Mouse (Mus musculus): Measurements from ENCODE around the gene Card19. TPM values are rescaled to one million over a fixed set of nuclear protein-coding genes. Genes with fewer than 3 reads are reported as not detected.

Card19 gene
- polyA plus RNA-seq, 1 experiment = 83.0 TPM

GRCm38 (mm10) chr13:49233792-49234572, 18.1 kb upstream of the Card19 start:
- WGBS = 56% methylated on average over 8 of the region's 8 CpGs
- no peak for DNase-seq (ENCODE audit: low read depth, low spot score)

- 33% methylated on average over 4 of the region's 4 CpGs for WGBS
- no peak for DNase-seq (ENCODE audit: low read depth, low spot score)
Observed at GRCm38 (mm10) chr13:49225633-49226032, 9.8 kb upstream of the Card19 start.

DNA sequence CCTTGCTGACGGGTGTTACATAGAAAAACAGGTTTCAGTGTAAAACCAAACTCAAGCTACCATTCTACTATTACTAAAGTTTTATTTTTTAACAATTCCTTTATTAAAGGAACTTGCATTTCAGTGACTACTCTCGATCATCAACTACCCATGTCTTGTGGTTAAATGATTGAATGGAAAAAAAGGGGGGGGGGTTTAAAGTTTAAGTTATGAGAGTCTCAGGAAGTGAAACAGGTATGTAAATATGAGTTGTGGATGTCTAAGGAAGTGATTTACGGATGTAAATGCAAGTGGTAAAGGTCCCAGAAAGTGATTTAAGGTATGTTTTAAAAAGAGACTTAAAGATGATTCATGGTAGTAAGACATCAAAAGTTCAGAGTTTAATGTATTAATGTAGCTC, 9.3 kb upstream of the Card19 start:
- 74% methylated on average over 3 of the region's 3 CpGs for WGBS
- DNase-seq (ENCODE audit: low read depth, low spot score) = no peak

- no peak for DNase-seq (ENCODE audit: low read depth, low spot score)
- 52% methylated on average over 6 of the region's 6 CpGs for WGBS
Observed at GRCm38 (mm10) chr13:49224729-49225128, 8.9 kb upstream of the Card19 start.

DNA sequence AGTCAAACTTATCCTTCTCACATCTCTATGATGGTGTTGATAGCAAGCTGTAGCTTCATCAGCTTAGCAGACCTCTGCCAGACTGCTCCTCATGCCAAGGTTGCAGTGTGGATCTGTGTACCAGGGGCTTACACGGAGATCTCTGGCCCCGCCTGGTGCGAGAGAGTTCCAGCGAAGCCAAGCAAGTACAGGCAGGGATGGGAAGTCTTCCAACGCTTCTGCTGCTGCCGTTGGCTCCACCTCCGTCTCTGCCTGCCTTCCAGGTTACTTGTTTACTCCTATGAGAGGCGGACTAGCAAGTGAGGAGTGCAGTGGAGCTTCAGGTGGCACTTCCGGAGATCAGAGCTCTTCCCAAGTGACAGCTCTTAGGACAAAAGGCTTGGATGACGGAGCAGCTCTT, 8.5 kb upstream of the Card19 start:
- WGBS = 11% methylated on average over 10 of the region's 10 CpGs
- DNase-seq (ENCODE audit: low read depth, low spot score) = no peak

- no peak for DNase-seq (ENCODE audit: low read depth, low spot score)
- WGBS = 40% methylated on average over 5 of the region's 5 CpGs
Observed at GRCm38 (mm10) chr13:49220912-49221311, 5.1 kb upstream of the Card19 start.

GRCm38 (mm10) chr13:49219367-49219766, 3.5 kb upstream of the Card19 start:
- 81% methylated on average over 4 of the region's 4 CpGs for WGBS
- DNase-seq (ENCODE audit: low read depth, low spot score) = no peak

DNA sequence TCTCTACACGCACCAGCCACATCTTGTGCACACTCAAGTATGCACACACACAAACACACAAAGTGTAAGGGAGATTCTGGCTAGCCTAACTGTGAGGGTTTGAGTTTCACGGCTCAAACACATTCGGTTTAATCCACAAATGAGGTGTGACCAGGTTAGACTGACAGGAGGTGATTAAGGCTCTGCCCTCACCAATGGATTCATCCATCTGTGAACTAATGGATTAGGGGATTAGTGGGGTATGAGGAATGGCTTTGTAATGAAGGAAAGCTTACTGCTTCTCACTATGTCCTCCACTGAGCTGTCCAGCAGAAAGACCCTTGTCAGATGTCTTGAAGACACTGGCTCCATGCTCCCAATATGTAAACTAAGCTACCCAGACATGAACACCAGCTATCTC, 2.8 kb upstream of the Card19 start:
- DNase-seq (ENCODE audit: low read depth, low spot score) = no peak
- 79% methylated on average over 3 of the region's 3 CpGs for WGBS

DNA sequence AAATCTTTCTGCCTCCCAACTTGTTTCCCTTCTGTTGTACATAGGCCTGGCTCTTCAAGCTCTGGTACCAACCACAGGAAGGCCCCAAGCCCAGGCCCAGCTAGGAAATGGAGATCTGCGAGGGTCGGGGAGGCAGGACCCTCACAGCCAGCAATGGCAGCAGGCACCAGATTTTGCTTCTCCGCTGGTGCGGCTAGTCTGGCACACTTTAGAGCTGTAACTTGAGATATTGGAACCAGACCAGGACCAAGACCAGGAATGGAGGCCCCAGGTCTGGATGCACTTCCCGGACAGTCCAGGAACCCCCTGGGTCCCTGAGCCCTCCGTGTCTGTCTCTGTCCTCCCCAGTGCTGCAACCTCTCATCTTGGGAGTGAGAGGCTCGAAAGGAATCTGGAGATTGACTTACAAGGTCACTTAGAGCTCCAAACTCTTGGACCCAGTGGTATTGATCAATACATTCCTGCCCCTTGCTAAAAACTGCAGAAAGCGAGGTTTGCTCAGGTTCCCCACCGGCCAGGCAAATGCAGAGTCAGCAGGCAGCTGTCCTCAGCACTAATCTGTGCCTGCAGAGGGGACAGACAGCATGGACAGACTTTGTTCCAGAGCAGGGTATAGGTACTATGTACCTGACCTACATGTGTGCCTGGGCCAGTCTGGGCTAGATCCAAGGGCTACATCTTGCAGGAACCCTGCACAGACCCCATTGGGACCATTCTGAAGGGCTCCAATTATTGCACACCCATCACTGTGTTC, 1.1 kb upstream of the Card19 start:
- WGBS = 90% methylated on average over 9 of the region's 9 CpGs
- no peak for DNase-seq (ENCODE audit: low read depth, low spot score)

- no peak for DNase-seq (ENCODE audit: low read depth, low spot score)
- 6% methylated on average over 17 of the region's 17 CpGs for WGBS
Observed at GRCm38 (mm10) chr13:49216220-49216552, 349 bp upstream of the Card19 start.

DNA sequence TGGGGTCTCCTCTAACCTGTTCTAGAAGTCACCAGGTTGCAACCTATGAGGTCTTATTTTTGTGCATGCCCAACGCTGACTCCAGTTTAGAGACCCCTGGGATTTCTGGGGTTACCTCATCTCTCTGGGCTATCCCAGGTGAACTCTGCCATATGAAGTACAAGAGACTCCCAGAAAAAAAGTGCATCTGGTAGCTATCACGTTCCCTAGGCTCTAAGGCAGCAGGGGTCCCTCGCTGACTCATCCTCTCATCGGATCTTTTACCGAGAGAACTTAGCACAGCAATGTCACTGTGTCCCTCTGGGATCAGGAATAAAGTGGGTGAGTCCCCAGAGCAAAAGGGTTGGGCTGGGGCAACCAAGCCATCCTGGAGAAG, 721 bp downstream of the Card19 start:
- no peak for DNase-seq (ENCODE audit: low read depth, low spot score)
- WGBS = 11% methylated on average over 5 of the region's 5 CpGs

DNA sequence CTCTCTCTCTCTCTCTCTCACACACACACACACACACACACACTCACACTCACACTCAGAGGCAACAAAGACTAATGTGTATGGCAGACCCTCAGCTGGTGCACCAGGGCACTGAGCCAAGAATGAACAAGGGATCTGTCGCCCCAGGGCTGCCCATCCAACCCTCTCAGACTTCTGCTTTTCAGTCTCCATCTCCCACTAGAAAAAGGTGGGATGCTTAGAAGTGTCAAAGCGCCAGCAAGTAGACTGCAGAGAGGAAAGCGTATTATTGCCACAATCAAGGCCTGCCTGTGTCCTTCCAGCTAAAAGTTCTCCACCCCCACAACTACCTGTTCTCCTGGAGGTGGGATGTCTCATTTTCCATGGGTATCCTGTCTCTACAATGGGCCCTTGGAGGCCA, 1.4 kb downstream of the Card19 start:
- WGBS = 76% methylated on average over 3 of the region's 3 CpGs
- no peak for DNase-seq (ENCODE audit: low read depth, low spot score)

DNA sequence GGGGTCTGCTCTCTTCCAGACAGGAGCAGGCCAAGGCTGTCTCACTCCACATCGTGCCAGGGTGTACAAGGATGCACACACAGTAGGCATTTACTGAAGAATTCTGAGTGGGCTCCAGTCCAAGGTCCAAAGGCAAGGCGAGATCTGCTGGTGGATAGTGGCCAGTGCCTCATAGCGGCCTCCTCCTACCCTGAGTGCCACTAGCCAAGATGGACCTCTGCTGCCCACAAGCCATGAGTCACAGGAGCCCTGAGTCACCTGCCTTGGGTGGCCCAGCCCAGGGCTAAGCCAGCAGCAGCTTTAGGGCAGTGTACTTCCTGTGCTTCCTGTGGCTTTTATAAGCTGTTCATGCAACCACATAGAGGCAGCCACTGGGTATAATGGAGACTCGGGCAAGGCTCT, 2.3 kb downstream of the Card19 start:
- DNase-seq (ENCODE audit: low read depth, low spot score) = no peak
- WGBS = 26% methylated on average over 4 of the region's 4 CpGs

GRCm38 (mm10) chr13:49212711-49213500, 2.9 kb downstream of the Card19 start:
- WGBS = 89% methylated on average over 4 of the region's 4 CpGs
- no peak for DNase-seq (ENCODE audit: low read depth, low spot score)

GRCm38 (mm10) chr13:49209306-49209705, 6.5 kb downstream of the Card19 start:
- no peak for DNase-seq (ENCODE audit: low read depth, low spot score)
- WGBS = 79% methylated on average over 7 of the region's 7 CpGs

DNA sequence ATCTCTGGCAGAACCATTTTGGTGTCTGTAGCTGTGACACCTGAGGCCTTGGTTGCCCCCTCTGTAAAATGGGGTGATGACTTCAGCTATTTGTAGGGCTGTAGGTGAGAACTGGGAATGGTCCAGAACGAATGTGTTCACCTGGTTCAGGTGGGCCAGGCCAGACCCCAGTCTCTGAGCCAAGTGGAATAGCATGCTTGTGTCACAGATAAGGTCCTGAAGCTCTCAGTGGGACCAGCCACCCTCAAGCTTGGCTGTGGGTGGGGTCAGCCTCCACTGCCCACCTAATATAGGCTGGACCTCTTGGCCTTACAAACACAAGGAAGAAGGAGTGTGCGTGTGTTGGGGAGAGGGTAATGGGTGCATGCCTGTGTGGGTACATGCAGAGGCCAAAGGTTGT, 9.5 kb downstream of the Card19 start:
- 98% methylated on average over 2 of the region's 2 CpGs for WGBS

GRCm38 (mm10) chr13:49205381-49205998, 10.3 kb downstream of the Card19 start:
- no peak for DNase-seq (ENCODE audit: low read depth, low spot score)

More for the DNA sequence above, 9.5 kb downstream of the Card19 start:
- DNase-seq (ENCODE audit: low read depth, low spot score) = no peak

DNA sequence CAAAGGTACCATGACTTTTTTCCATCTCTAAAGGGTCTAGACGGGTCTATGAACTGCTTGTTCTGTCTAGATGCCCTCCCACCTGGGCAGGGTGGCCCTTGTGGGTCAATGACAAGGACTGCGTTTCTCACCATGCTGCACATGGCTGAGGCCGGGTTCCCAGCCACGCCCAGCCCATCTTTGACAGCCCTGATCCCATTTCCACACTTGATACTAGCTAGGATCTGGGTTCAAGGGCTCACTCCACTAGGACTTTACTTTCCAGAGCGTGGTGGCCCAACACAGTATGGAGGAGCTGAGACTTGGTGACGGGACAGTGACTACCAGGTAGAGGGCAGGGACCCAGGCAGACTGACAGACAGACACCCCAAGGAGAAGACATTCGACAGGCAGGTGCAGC, 13.3 kb downstream of the Card19 start:
- WGBS = 94% methylated on average over 7 of the region's 7 CpGs
- DNase-seq (ENCODE audit: low read depth, low spot score) = no peak

More at GRCm38 (mm10) chr13:49205381-49205998, 10.3 kb downstream of the Card19 start:
- WGBS = 47% methylated on average over 13 of the region's 13 CpGs

DNA sequence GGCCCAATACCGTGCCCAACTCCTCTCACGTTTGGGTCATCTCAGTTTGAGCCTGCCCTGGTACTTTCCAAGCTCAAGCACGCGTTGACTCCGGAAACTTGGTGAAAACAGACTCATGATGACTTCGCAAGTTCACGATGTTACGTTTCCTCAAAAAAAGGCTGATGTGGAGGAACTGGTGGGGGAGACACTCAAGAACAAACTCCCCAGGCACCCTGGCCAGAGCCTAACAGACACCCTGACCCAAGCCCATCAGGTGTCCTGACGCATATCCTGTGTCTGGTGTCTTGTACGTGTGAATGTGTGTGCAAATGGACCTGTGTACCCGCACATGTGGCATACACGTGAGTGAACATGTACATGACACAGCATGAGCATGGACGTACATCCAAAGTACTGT, 15.1 kb downstream of the Card19 start:
- no peak for DNase-seq (ENCODE audit: low read depth, low spot score)
- WGBS = 87% methylated on average over 13 of the region's 13 CpGs

- no peak for DNase-seq (ENCODE audit: low read depth, low spot score)
- 92% methylated on average over 7 of the region's 7 CpGs for WGBS
Observed at GRCm38 (mm10) chr13:49199891-49200290, 15.9 kb downstream of the Card19 start.

All from large intestine, adult 2 months (tissue).